Mouse (Mus musculus) CH12.LX (cell line): Measurements from ENCODE around the gene Gm49403. TPM values are rescaled to one million over a fixed set of nuclear protein-coding genes. Genes with fewer than 3 reads are reported as not detected.
A peak's percentile ranks its signal among the peaks of the same experiment; 100 is the strongest.

Experiments used
- DNase-seq: peaks from one replicate; pipeline ENCODE4 v3.0.0-alpha.2; 2013; ENCODE audit errors: extremely low read depth
- H3K27ac ChIP-seq: 2 replicates; pipeline ENCODE4 v1.5.1; 2012; ENCODE audit warnings: low read depth, mild to moderate bottlenecking, control low read depth, moderate library complexity; ENCODE audit not compliant: insufficient read depth
- H3K27me3 ChIP-seq: replicated peaks from 2 replicates; pipeline ENCODE3; 2012; ENCODE audit warnings: inconsistent platforms
- H3K36me3 ChIP-seq, 2 experiments: replicated peaks in 1 of 2; 2 replicates each; pipeline versions ENCODE3 to v1.6.1; 2012; ENCODE audit warnings: inconsistent platforms in 1 of 2, low read length in 1 of 2, mild to moderate bottlenecking in 1 of 2, mixed read lengths in 1 of 2, moderate library complexity in 1 of 2; ENCODE audit not compliant: control insufficient read depth in 1 of 2, insufficient read depth in 1 of 2
- H3K4me1 ChIP-seq, 2 experiments: 2 replicates each; pipeline ENCODE4 v1.6.1; 2012; ENCODE audit warnings: inconsistent platforms in 1 of 2, moderate library complexity in 1 of 2; ENCODE audit not compliant: insufficient read depth in 2 of 2, control insufficient read depth in 1 of 2
- H3K4me2 ChIP-seq: 2 replicates; pipeline ENCODE4 v1.6.1; 2012; ENCODE audit warnings: low read depth, mild to moderate bottlenecking, control low read depth; ENCODE audit not compliant: poor library complexity, insufficient read depth, severe bottlenecking
- H3K4me3 ChIP-seq, 3 experiments: fragments of 150-350 bp in 1 of 3; sonication (generic) in 1 of 3; replicated peaks in 1 of 3; 2 replicates each; pipeline versions ENCODE3 to v1.5.1; 2011 to 2012; ENCODE audit warnings: low read depth in 2 of 3, low read length in 2 of 3, mild to moderate bottlenecking in 2 of 3, moderate library complexity in 2 of 3, control low read depth in 1 of 3, improper control_type of control experiment in 1 of 3, inconsistent platforms in 1 of 3, mixed read lengths in 1 of 3; ENCODE audit not compliant: poor library complexity in 1 of 3
- H3K79me2 ChIP-seq: replicated peaks from 2 replicates; pipeline ENCODE4 v1.6.1; 2012; ENCODE audit warnings: mild to moderate bottlenecking, moderate library complexity; ENCODE audit not compliant: control insufficient read depth, poor library complexity, insufficient read depth, severe bottlenecking; ENCODE audit errors: extremely low read depth
- H3K9ac ChIP-seq: 2 replicates; pipeline ENCODE4 v1.6.1; 2012; ENCODE audit warnings: low read depth, mild to moderate bottlenecking, control low read depth, moderate library complexity; ENCODE audit not compliant: insufficient read depth
- H3K9me3 ChIP-seq: replicated peaks from 2 replicates; pipeline ENCODE3; 2012; ENCODE audit warnings: low read length, inconsistent platforms, mixed read lengths
- BHLHE40 ChIP-seq: IDR thresholded peaks from 2 replicates; pipeline ENCODE4 v1.6.1; 2011; ENCODE audit warnings: mild to moderate bottlenecking, low read depth, low read length, improper control_type of control experiment
- CHD1 ChIP-seq: IDR thresholded peaks from 2 replicates; pipeline ENCODE4 v1.6.1; 2012; ENCODE audit warnings: low read depth, low read length, improper control_type of control experiment, inconsistent platforms
- CHD2 ChIP-seq: IDR thresholded peaks from 2 replicates; pipeline ENCODE4 v1.6.1; 2011; ENCODE audit warnings: low read length, improper control_type of control experiment
- CTCF ChIP-seq, 2 experiments: IDR thresholded peaks in 1 of 2; conservative IDR thresholded peaks in 1 of 2; 2 replicates each; pipeline ENCODE4 v1.5.1; 2011 to 2012; ENCODE audit warnings: low read depth in 2 of 2, low read length in 2 of 2, improper control_type of control experiment in 1 of 2, inconsistent platforms in 1 of 2, mild to moderate bottlenecking in 1 of 2, moderate library complexity in 1 of 2
- E2F4 ChIP-seq: IDR thresholded peaks from 2 replicates; pipeline ENCODE4 v1.6.1; 2011; ENCODE audit warnings: low read depth, low read length, improper control_type of control experiment; ENCODE audit not compliant: insufficient replicate concordance
- EP300 ChIP-seq: IDR thresholded peaks from 2 replicates; pipeline ENCODE4 v1.6.1; 2011; ENCODE audit warnings: low read length, improper control_type of control experiment
- GABPA ChIP-seq: IDR thresholded peaks from 2 replicates; pipeline ENCODE4 v1.6.1; 2012; ENCODE audit warnings: low read depth, low read length, improper control_type of control experiment, inconsistent platforms; ENCODE audit not compliant: insufficient replicate concordance
- HCFC1 ChIP-seq: IDR thresholded peaks from 2 replicates; pipeline ENCODE4 v1.6.1; 2012; ENCODE audit warnings: low read depth, mild to moderate bottlenecking, inconsistent platforms, low read length, improper control_type of control experiment
- IRF4 ChIP-seq: IDR thresholded peaks from 2 replicates; pipeline ENCODE4 v1.6.1; 2014; ENCODE audit warnings: low read depth, mild to moderate bottlenecking, inconsistent platforms, low read length, improper control_type of control experiment
- JUND ChIP-seq: conservative IDR thresholded peaks from 2 replicates; pipeline ENCODE4 v1.6.1; 2011; ENCODE audit warnings: low read depth, low read length, improper control_type of control experiment
- KAT2A ChIP-seq: IDR thresholded peaks from 2 replicates; pipeline ENCODE4 v1.6.1; 2012; ENCODE audit warnings: low read length, improper control_type of control experiment, inconsistent platforms; ENCODE audit not compliant: insufficient replicate concordance
- MAFK ChIP-seq: IDR thresholded peaks from 2 replicates; pipeline ENCODE4 v1.6.1; 2011; ENCODE audit warnings: low read length, improper control_type of control experiment; ENCODE audit not compliant: insufficient replicate concordance
- MAZ ChIP-seq: IDR thresholded peaks from 2 replicates; pipeline ENCODE4 v1.6.1; 2012; ENCODE audit warnings: low read depth, mild to moderate bottlenecking, inconsistent platforms, low read length, improper control_type of control experiment, moderate library complexity
- MEF2A ChIP-seq: IDR thresholded peaks from 2 replicates; pipeline ENCODE4 v1.6.1; 2014; ENCODE audit warnings: low read depth, mild to moderate bottlenecking, inconsistent platforms, low read length, improper control_type of control experiment, borderline replicate concordance
- NRF1 ChIP-seq: IDR thresholded peaks from 2 replicates; pipeline ENCODE4 v1.6.1; 2014; ENCODE audit warnings: low read depth, mild to moderate bottlenecking, inconsistent platforms, low read length, improper control_type of control experiment, moderate library complexity
- POLR2A ChIP-seq: IDR thresholded peaks from 2 replicates; pipeline ENCODE4 v1.6.1; 2011; ENCODE audit warnings: low read depth, mild to moderate bottlenecking, improper control_type of control experiment, low read length
- POLR2AphosphoS2 ChIP-seq: IDR thresholded peaks from 2 replicates; pipeline ENCODE4 v1.6.1; 2011; ENCODE audit warnings: low read depth, low read length, improper control_type of control experiment
- RAD21 ChIP-seq: IDR thresholded peaks from 2 replicates; pipeline ENCODE4 v1.6.1; 2011; ENCODE audit warnings: low read depth, mild to moderate bottlenecking, low read length, improper control_type of control experiment, moderate library complexity
- RCOR1 ChIP-seq: conservative IDR thresholded peaks from 2 replicates; pipeline ENCODE4 v1.6.1; 2012; ENCODE audit warnings: low read depth, mild to moderate bottlenecking, inconsistent platforms, low read length, improper control_type of control experiment
- SMC3 ChIP-seq: IDR thresholded peaks from 2 replicates; pipeline ENCODE4 v1.6.1; 2011; ENCODE audit warnings: low read depth, low read length, improper control_type of control experiment
- USF1 ChIP-seq: IDR thresholded peaks from 2 replicates; pipeline ENCODE4 v1.6.1; 2014; ENCODE audit warnings: low read depth, mild to moderate bottlenecking, inconsistent platforms, low read length, improper control_type of control experiment
- ZMIZ1 ChIP-seq: IDR thresholded peaks from 2 replicates; pipeline ENCODE4 v1.6.1; 2012; ENCODE audit warnings: low read depth, mild to moderate bottlenecking, inconsistent platforms, low read length, improper control_type of control experiment
- ZNF384 ChIP-seq: IDR thresholded peaks from 2 replicates; pipeline ENCODE4 v1.6.1; 2012; ENCODE audit warnings: low read depth, low read length, improper control_type of control experiment, inconsistent platforms
- dilution Hi-C: fragments of 300-500 bp; cut with MboI; formaldehyde crosslinking; loops from 2 replicates; pipeline ENCODE4 v1.14.3; 2020; ENCODE audit warnings: low sequenced_read_pairs; ENCODE audit not compliant: extremely low pct_unique_long_range_greater_than_20kb, extremely low pct_ligation_motif_present
- in situ Hi-C: fragments of 300-500 bp; cut with MboI; formaldehyde crosslinking; loops from 3 replicates; pipeline ENCODE4 v1.14.3; 2019; ENCODE audit warnings: low sequenced_read_pairs, low pct_ligation_motif_present, low pct_unique_long_range_greater_than_20kb, mixed read lengths
- polyA plus RNA-seq: library from polyadenylated mRNA; unstranded; fragments of >175 nt; gene quantifications from 2 replicates; pipeline ENCODE4 v1.2.1, GENCODE M21; 2012; ENCODE audit warnings: low read depth; ENCODE audit not compliant: insufficient read length
- total RNA-seq, 2 experiments: library from RNA; depleted of rRNA; stranded (reverse); fragments of 300-350 nt in 1 of 2; fragments of >200 nt in 1 of 2; gene quantifications; 2 replicates each; pipeline ENCODE4 v1.2.3; 2012 to 2014

Gm49403 gene
- total and polyA plus RNA-seq, 3 experiments = not detected

DNA sequence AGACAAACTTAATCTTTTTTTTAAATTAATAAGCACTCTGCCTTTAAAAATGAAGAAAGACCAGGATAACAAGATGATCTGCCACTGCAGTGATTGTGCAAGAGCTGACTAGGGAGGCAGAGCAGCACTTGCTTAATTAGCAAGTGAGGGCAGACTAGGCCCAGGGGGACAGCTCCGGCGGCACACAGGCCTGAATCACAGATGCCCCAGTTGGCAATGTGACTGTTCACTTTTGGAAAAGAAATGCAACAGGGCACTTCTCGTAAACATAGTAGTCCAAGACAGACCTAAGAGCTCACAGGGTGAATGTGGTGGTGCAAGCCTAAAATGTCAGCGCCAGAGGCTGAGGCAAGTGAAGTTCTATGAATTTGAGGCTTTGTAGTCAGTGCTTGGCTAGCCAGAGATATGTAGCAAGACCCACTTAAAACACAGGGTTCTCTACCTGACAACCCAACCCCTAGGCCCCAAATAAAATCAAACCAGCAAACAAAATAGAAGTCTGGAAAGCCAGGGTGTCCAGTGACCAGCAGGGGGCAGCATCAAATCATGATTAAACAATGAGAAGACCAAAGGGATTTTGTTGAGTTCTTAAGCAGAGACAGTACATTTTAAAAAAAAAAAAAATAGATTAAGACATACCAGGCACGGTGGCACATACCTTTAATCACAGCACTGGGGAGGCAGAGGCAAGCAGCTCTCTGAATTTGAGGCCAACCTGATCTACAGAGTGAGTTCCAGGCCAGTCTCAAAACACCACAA, 39.2 kb upstream of the Gm49403 start:
- peaks cover 6 to 18% of the 10 kb centered on the region in 2 experiments for H3K4me1 ChIP-seq
- dilution Hi-C loops (no loop called here), in situ Hi-C loops (loop anchor here (25.0 kb wide), 1 partner anchor 1018 kb away; no protein-coding TSS in a partner anchor)
- DNase-seq = peak; percentile 75
- no peak overlapping the region for H3K9ac ChIP-seq
- H3K27me3 ChIP-seq = no peaks in the 10 kb centered on the region
- H3K79me2 ChIP-seq = peaks cover 15% of the 10 kb centered on the region
- no peak overlapping the region for H3K4me2 ChIP-seq
- H3K36me3 ChIP-seq = peaks cover 42 to 77% of the 10 kb centered on the region in 2 experiments
- no peaks in the 10 kb centered on the region for H3K9me3 ChIP-seq
- no peak overlapping the region for H3K27ac ChIP-seq
- TF ChIP-seq NRF1 (no peak), CHD1 (no peak), CTCF (conservative IDR thresholded peaks at IDR 0.05 in 1 of 2, IDR thresholded peaks at IDR 0.05 in 1 of 2; ENCODE audit: low read depth in 2 of 2, low read length in 2 of 2) (peak; percentile 65 to 79; a peak in 3 of 4 replicates), E2F4 (no peak), RAD21 (peak; percentile 63), RCOR1 (no peak), SMC3 (peak; percentile 57), ZNF384 (peak; percentile 80), ZMIZ1 (no peak)
- H3K4me3 ChIP-seq = no peak overlapping the region

DNA sequence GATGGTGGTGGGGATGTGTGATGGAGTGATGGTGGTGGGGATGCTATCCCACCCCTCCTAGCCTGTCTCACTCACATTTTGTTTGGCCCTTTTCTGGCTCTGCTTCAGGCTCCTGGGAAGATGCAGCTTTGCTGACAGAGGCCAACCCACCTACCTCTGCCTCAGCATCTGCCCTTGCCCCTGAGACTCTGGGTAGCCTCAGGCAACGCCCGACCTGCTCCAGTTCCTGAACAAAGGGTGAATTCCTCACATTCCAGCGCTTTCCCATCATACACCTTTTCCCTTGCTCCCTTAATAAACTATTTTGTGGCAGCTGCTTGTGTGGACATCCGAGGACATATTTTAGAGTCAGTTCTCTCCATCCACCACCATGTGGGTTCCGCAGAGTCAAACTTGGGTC, 35.4 kb upstream of the Gm49403 start:
- TF ChIP-seq GABPA = no peak
- Histone ChIP-seq H3K36me3 (peaks cover 37 to 55% of the 10 kb centered on the region in 2 experiments), H3K4me1 (no peaks in the 10 kb centered on the region), H3K27ac (no peak overlapping the region), H3K79me2 (no peaks in the 10 kb centered on the region), H3K9ac (no peak overlapping the region), H3K9me3 (no peaks in the 10 kb centered on the region), H3K27me3 (no peaks in the 10 kb centered on the region), H3K4me2 (no peak overlapping the region), H3K4me3 (no peak overlapping the region)
- in situ Hi-C loops (loop anchor here (25.0 kb wide), 1 partner anchor 1014 kb away; no protein-coding TSS in a partner anchor), dilution Hi-C loops (no loop called here)
- DNase-seq = no peak

GRCm38 (mm10) chr19:8850402-8850901, 33.3 kb upstream of the Gm49403 start, which contains the start of gene Lrrn4cl:
Lrrn4cl (plus strand) TSS chr19:8850768.
- Histone ChIP-seq H3K9me3 (no peaks in the 10 kb centered on the region), H3K27me3 (no peaks in the 10 kb centered on the region), H3K4me1 (no peaks in the 10 kb centered on the region), H3K9ac (no peak within 1 kb of the TSS), H3K4me3 (no peak within 1 kb of the TSS), H3K79me2 (no peaks in the 10 kb centered on the region), H3K36me3 (peaks cover 32 to 39% of the 10 kb centered on the region in 2 experiments), H3K4me2 (no peak within 1 kb of the TSS), H3K27ac (no peak within 1 kb of the TSS)
- dilution Hi-C loops = no loop called here
- TF ChIP-seq CTCF (conservative IDR thresholded peaks at IDR 0.05 in 1 of 2, IDR thresholded peaks at IDR 0.05 in 1 of 2; ENCODE audit: low read depth in 2 of 2, low read length in 2 of 2) = no peak
- TF ChIP-seq EP300 = no peak
- no peak for TF ChIP-seq CHD2
- TF ChIP-seq MAFK = no peak
- TF ChIP-seq ZNF384 = no peak
- no peak for TF ChIP-seq IRF4
- TF ChIP-seq KAT2A = no peak
- TF ChIP-seq MEF2A = no peak
- no peak for TF ChIP-seq JUND
- TF ChIP-seq CHD1 = no peak
- TF ChIP-seq ZMIZ1 = no peak
- no peak for TF ChIP-seq E2F4
- no peak for TF ChIP-seq POLR2A
- no peak for TF ChIP-seq MAZ
- no peak for TF ChIP-seq POLR2AphosphoS2
- TF ChIP-seq BHLHE40 = no peak
- TF ChIP-seq USF1 = no peak
- no peak for TF ChIP-seq HCFC1
- TF ChIP-seq NRF1 = no peak
- TF ChIP-seq GABPA = no peak
- in situ Hi-C loops = no loop called here
- no peak for DNase-seq
